Mouse (Mus musculus) ES-Bruce4 (cell line): ENCODE measurements around the gene Zkscan6.

Source experiments
- CTCF ChIP-seq: IDR thresholded peaks from one replicate; pipeline ENCODE4 v1.8.1; 2011; ENCODE audit warnings: low read depth, low read length
- EP300 ChIP-seq: IDR thresholded peaks from 2 replicates; pipeline ENCODE4 v1.6.1; 2011; ENCODE audit warnings: low read depth, low read length; ENCODE audit not compliant: insufficient read depth

DNA sequence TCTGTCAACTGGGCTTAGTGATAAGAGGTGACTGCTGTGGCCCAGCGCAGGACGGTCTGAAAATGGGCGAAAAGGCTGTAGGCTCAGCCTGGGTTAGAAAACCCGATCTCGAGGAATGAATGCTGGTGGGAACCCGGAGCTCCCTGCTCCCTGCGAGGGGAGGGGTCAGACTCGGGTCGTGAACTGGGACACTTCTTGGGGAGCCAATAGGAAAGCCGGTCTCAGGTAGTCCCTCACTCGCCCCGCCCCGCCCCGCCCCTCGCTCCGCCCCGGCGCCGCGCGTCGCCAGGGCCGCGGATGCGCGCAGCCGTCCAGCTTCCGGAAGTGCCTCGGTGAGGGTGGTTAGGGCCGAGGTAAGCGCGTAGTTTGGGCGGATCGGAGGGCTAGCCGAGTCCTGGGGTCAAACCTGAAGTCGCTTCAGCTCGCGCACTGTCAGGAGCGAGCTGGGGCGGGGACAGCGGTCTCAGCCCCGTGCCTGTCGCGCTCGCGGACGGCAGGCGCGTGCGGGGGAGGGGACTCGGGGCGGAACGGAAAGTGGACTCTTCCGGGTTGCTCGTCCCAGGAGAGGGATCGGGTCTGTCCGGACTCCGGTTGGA, at the start of gene Zkscan6:
- TF ChIP-seq EP300 = no peak
- no peak for TF ChIP-seq CTCF
